In genomic region chr7:99603875-99604662, GRCm38 (mm10) we compare ENCODE assay signal across 19 mouse cellular contexts. TPM values are rescaled to one million over a fixed set of nuclear protein-coding genes. Genes with fewer than 3 reads are reported as not detected.
DNase-seq lines count a peak whose midpoint lies in the region; ATAC-seq and TF ChIP-seq lines count a peak whose summit lies in the region.
"Had no signal": no experiment of that assay in that cellular context is flagged by ENCODE, and none has a peak within 500 bp of the region (broad histone marks: within the 10 kb centered on the region; RNA-seq: fewer than 3 reads in every experiment).

No protein-coding gene starts in this region.

- WGBS in forebrain, postnatal 0 days, result 79% methylated on average over 8 of the region's 8 CpGs
- WGBS in forebrain, embryonic 11.5 days, result 84% methylated on average over 8 of the region's 8 CpGs
- WGBS in liver, embryonic 13.5 days (ENCODE audit: insufficient replicate concordance), result 79% methylated on average over 8 of the region's 8 CpGs
- WGBS in kidney, embryonic 14.5 days, result 85% methylated on average over 8 of the region's 8 CpGs

- intact Hi-C loops in left cerebral cortex, postnatal 4 days (cut with DNase I), result no loop called here
- intact Hi-C loops in left cerebral cortex, postnatal 36 days (cut with DNase I), result no loop called here

- no peak overlapping the region for H3K27ac ChIP-seq in forebrain, postnatal 0 days (ENCODE audit: low read depth, low read length)
- no peak overlapping the region for H3K27ac ChIP-seq in forebrain, embryonic 11.5 days (ENCODE audit: low read depth, low read length)
- peak overlapping the region; percentile 44; the same call in 1 of the 2 replicates for H3K27ac ChIP-seq in liver, embryonic 13.5 days
- H3K27ac ChIP-seq in kidney, embryonic 14.5 days (ENCODE audit: low read depth, low read length), result no peak overlapping the region
- H3K27ac ChIP-seq: hindbrain, embryonic 12.5 days had no signal

- H3K4me3 ChIP-seq in forebrain, postnatal 0 days (ENCODE audit: low read depth, low read length), result no peak overlapping the region
- no peak overlapping the region for H3K4me3 ChIP-seq in forebrain, embryonic 11.5 days (ENCODE audit: low read depth, low read length)
- no peak overlapping the region for H3K4me3 ChIP-seq in liver, embryonic 13.5 days (replicated peaks)
- no peak overlapping the region for H3K4me3 ChIP-seq in kidney, embryonic 14.5 days (ENCODE audit: low read length)
- H3K4me3 ChIP-seq: erythroblast, embryonic 14.5 days; hindbrain, embryonic 12.5 days had no signal

- DNase-seq in forebrain, postnatal 0 days, result peak; percentile 21
- no peak for DNase-seq in forebrain, embryonic 11.5 days (ENCODE audit: low spot score)
- DNase-seq in left cerebral cortex, postnatal 4 days, result peak; percentile 50
- DNase-seq in left cerebral cortex, postnatal 36 days (ENCODE audit: low spot score in 2 of 2), result no peak
- DNase-seq in liver, embryonic 13.5 days, result no peak
- DNase-seq in thymus, postnatal 25 days, result peak; percentile 41
- DNase-seq: adrenal gland, postnatal 10 days; cerebellum, adult 8-10 months; gastrocnemius, postnatal 10 days; kidney, postnatal 10 days; lung, postnatal 10 days; right cerebral cortex, postnatal 25 days had no signal

- no peaks in the 10 kb centered on the region for H3K4me1 ChIP-seq in forebrain, postnatal 0 days (ENCODE audit: insufficient read depth)
- H3K4me1 ChIP-seq in forebrain, embryonic 11.5 days (replicated peaks; ENCODE audit: control insufficient read depth, insufficient read depth, low read length), result no peaks in the 10 kb centered on the region
- H3K4me1 ChIP-seq in liver, embryonic 13.5 days (replicated peaks), result peaks cover 55% of the 10 kb centered on the region
- H3K4me1 ChIP-seq in kidney, embryonic 14.5 days (ENCODE audit: control insufficient read depth, insufficient read depth, low read length), result no peaks in the 10 kb centered on the region
- H3K4me1 ChIP-seq: hindbrain, embryonic 12.5 days had no signal

- no peak overlapping the region for H3K9ac ChIP-seq in forebrain, postnatal 0 days
- no peak overlapping the region for H3K9ac ChIP-seq in forebrain, embryonic 11.5 days (ENCODE audit: low read length)
- H3K9ac ChIP-seq in liver, embryonic 13.5 days, result no peak overlapping the region
- no peak overlapping the region for H3K9ac ChIP-seq in kidney, embryonic 14.5 days (ENCODE audit: low read depth, low read length)
- H3K9ac ChIP-seq: hindbrain, embryonic 12.5 days had no signal

- H3K27me3 ChIP-seq in forebrain, postnatal 0 days (ENCODE audit: insufficient read depth, low read length), result no peaks in the 10 kb centered on the region
- H3K27me3 ChIP-seq in forebrain, embryonic 11.5 days (ENCODE audit: control insufficient read depth, insufficient read depth, low read length), result no peaks in the 10 kb centered on the region
- H3K27me3 ChIP-seq in liver, embryonic 13.5 days, result no peaks in the 10 kb centered on the region
- no peaks in the 10 kb centered on the region for H3K27me3 ChIP-seq in kidney, embryonic 14.5 days (ENCODE audit: control insufficient read depth, insufficient read depth, low read length)
- H3K27me3 ChIP-seq: CH12.LX; hindbrain, embryonic 12.5 days had no signal

- no peak overlapping the region for H3K4me2 ChIP-seq in forebrain, postnatal 0 days (ENCODE audit: low read depth)
- H3K4me2 ChIP-seq in forebrain, embryonic 11.5 days (ENCODE audit: low read depth, low read length, severe bottlenecking), result no peak overlapping the region
- no peak overlapping the region for H3K4me2 ChIP-seq in liver, embryonic 13.5 days
- H3K4me2 ChIP-seq in kidney, embryonic 14.5 days (replicated peaks; ENCODE audit: low read depth, low read length), result no peak overlapping the region
- H3K4me2 ChIP-seq: hindbrain, embryonic 12.5 days had no signal

- no peak for TF ChIP-seq CTCF in forebrain, postnatal 0 days (IDR thresholded peaks at IDR 0.05; ENCODE audit: low read depth)

- peaks cover 48% of the 10 kb centered on the region for H3K36me3 ChIP-seq in forebrain, postnatal 0 days (ENCODE audit: insufficient read depth)
- no peaks in the 10 kb centered on the region for H3K36me3 ChIP-seq in forebrain, embryonic 11.5 days (ENCODE audit: control insufficient read depth, insufficient read depth, low read length)
- peaks cover 65% of the 10 kb centered on the region for H3K36me3 ChIP-seq in liver, embryonic 13.5 days
- no peaks in the 10 kb centered on the region for H3K36me3 ChIP-seq in kidney, embryonic 14.5 days (ENCODE audit: control insufficient read depth, insufficient read depth, low read length)

- no peaks in the 10 kb centered on the region for H3K9me3 ChIP-seq in forebrain, postnatal 0 days (ENCODE audit: low read length)
- H3K9me3 ChIP-seq in forebrain, embryonic 11.5 days (ENCODE audit: control insufficient read depth, low read length), result no peaks in the 10 kb centered on the region
- no peaks in the 10 kb centered on the region for H3K9me3 ChIP-seq in liver, embryonic 13.5 days (replicated peaks)
- H3K9me3 ChIP-seq in kidney, embryonic 14.5 days (ENCODE audit: control insufficient read depth, low read length), result no peaks in the 10 kb centered on the region
- H3K9me3 ChIP-seq: hindbrain, embryonic 12.5 days had no signal

- ATAC-seq in forebrain, postnatal 0 days, result peak; percentile 45
- ATAC-seq in forebrain, embryonic 11.5 days (replicated peaks; ENCODE audit: low FRiP score), result no peak
- no peak for ATAC-seq in liver, embryonic 13.5 days (ENCODE audit: low read depth)
- no peak for ATAC-seq in kidney, embryonic 14.5 days (ENCODE audit: low FRiP score, low TSS enrichment)
- ATAC-seq: intestine, postnatal 0 days; midbrain, embryonic 16.5 days had no signal

RNA-seq across cellular contexts. Expression of gene Tpbgl, which starts 22.8 kb away (rescaled TPM):
- 0.86 and 1.5 TPM in 2 replicates for total RNA-seq in forebrain, postnatal 0 days (2014; rRNA removed)
- polyA plus RNA-seq in forebrain, postnatal 0 days (2015; fragmentation: Nextera tagmentation; extraction: Ambion mirVana), result 1.8 and 2.1 TPM in 2 replicates
- 0.20 and 0.29 TPM in 2 replicates for polyA plus RNA-seq in forebrain, embryonic 11.5 days (2014; fragmentation: Nextera tagmentation; extraction: Ambion mirVana)
- 1 to 10 TPM; 1.8 to 2.6 TPM for total RNA-seq in left cerebral cortex, postnatal 4 days (2021)
- total RNA-seq in left cerebral cortex, postnatal 36 days (2021), result 1 to 10 TPM; 3.2 to 4.2 TPM
- 0.16 and 0.22 TPM in 2 replicates for polyA plus RNA-seq in liver, embryonic 13.5 days (2015; fragmentation: Nextera tagmentation; extraction: Ambion mirVana)
- 0.50 and 0.83 TPM in 2 replicates for polyA plus RNA-seq in kidney, embryonic 14.5 days (2014; fragmentation: Nextera tagmentation; extraction: Ambion mirVana)
- total RNA-seq: common myeloid progenitor, adult 5-6 weeks had no signal

Comparison
In these comparisons a context has a peak if more than half of its experiments do, and no peak if none do; other contexts are left out.
1. DNase-seq: peak in forebrain, postnatal 0 days (single experiment), left cerebral cortex, postnatal 4 days (single experiment) and thymus, postnatal 25 days (single experiment); none in forebrain, embryonic 11.5 days (single experiment), left cerebral cortex, postnatal 36 days (0 of 2) and liver, embryonic 13.5 days (single experiment).